In the genomic region with DNA sequence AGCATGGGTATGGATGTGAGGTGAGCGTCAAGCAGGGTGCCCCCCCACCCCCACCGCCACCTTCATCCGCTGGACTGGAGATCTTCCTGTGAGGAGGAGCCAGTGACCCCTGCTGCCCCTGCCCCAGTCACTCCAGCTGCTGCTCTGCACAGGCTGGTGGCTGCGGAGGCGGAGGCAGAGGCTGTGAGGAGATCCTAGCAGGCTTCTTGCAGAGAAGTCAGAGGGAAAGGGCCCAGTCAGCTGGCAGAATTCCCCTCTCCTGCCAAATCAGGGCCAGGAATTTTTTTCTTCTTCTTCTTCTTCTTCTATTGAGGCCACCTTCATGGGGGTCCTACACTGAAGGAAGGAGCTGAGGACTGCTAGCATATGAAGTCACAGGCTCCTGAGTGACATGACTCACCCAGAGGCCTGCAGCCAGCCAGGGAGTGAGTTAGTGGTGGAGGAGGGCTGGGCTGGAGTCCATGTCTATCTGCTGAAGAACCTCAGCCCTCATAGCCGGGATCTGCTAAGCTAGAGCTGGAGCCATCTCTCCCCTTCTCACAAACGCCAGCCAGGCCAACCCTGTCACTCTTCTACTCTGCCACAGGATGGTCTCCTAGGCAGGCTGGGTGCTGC, we compare ENCODE assay signal across 12 mouse cellular contexts. TPM values are rescaled to one million over a fixed set of nuclear protein-coding genes. Genes with fewer than 3 reads are reported as not detected.
A peak's percentile ranks its signal among the peaks of the same experiment; 100 is the strongest.
DNase-seq lines count a peak whose midpoint lies in the region; ATAC-seq and TF ChIP-seq lines count a peak whose summit lies in the region.
"Had no signal": no experiment of that assay in that cellular context is flagged by ENCODE, and none has a peak within 500 bp of the region (broad histone marks: within the 10 kb centered on the region; RNA-seq: fewer than 3 reads in every experiment).

No protein-coding gene starts in this region.

- no peaks in the 10 kb centered on the region for H3K9me3 ChIP-seq in stomach, embryonic 16.5 days (replicated peaks; ENCODE audit: control insufficient read depth, low read length)
- H3K9me3 ChIP-seq in intestine, postnatal 0 days (ENCODE audit: control insufficient read depth): no peaks in the 10 kb centered on the region
- H3K9me3 ChIP-seq: intestine, embryonic 15.5 days; liver, embryonic 13.5 days had no signal

- ATAC-seq in cerebellum, adult (ENCODE audit: insufficient number of reproducible peaks, low FRiP score, low TSS enrichment): no peak
- ATAC-seq in stomach, embryonic 16.5 days (ENCODE audit: insufficient read depth, low FRiP score): no peak
- ATAC-seq in intestine, postnatal 0 days: no peak
- ATAC-seq in megakaryocyte-erythroid progenitor cell, adult 5-6 weeks (replicated peaks; ENCODE audit: low FRiP score, low TSS enrichment, poor library complexity, severe bottlenecking): no peak
- ATAC-seq: CD4-positive, CD25-positive, alpha-beta regulatory T cell, adult 4 months; intestine, embryonic 15.5 days had no signal

- DNase-seq in cerebellum, adult 9-11 months: peak; percentile 39
- DNase-seq in lung, postnatal 10 days: peak; percentile 63
- no peak for DNase-seq in lung, adult 18-20 months
- peak; percentile 55 for DNase-seq in gastrocnemius, postnatal 25 days
- DNase-seq: liver, embryonic 13.5 days had no signal

- no peak overlapping the region for H3K27ac ChIP-seq in stomach, embryonic 16.5 days (ENCODE audit: low read length)
- no peak overlapping the region for H3K27ac ChIP-seq in intestine, postnatal 0 days (ENCODE audit: low read depth, low read length)
- H3K27ac ChIP-seq: intestine, embryonic 15.5 days; liver, embryonic 13.5 days had no signal

- no peaks in the 10 kb centered on the region for H3K36me3 ChIP-seq in stomach, embryonic 16.5 days (ENCODE audit: control insufficient read depth, insufficient read depth, low read length)
- no peaks in the 10 kb centered on the region for H3K36me3 ChIP-seq in intestine, postnatal 0 days (ENCODE audit: control insufficient read depth, insufficient read depth)
- H3K36me3 ChIP-seq: intestine, embryonic 15.5 days; liver, embryonic 13.5 days had no signal

- no peak for TF ChIP-seq CTCF in intestine, postnatal 0 days (IDR thresholded peaks at IDR 0.05; ENCODE audit: low read depth)

- H3K9ac ChIP-seq in stomach, embryonic 16.5 days (ENCODE audit: low read length): 0 out of 2 replicates have a peak overlapping the region, but pooled peaks have one; percentile 38
- H3K9ac ChIP-seq in intestine, postnatal 0 days (ENCODE audit: low read depth, low read length): no peak overlapping the region
- H3K9ac ChIP-seq: intestine, embryonic 15.5 days; liver, embryonic 13.5 days had no signal

- H3K4me1 ChIP-seq in stomach, embryonic 16.5 days (ENCODE audit: control insufficient read depth, insufficient read depth, low read length): no peaks in the 10 kb centered on the region; the same call in 1 of the 2 replicates
- H3K4me1 ChIP-seq in intestine, postnatal 0 days (replicated peaks; ENCODE audit: control insufficient read depth, insufficient read depth, low read length): no peaks in the 10 kb centered on the region
- H3K4me1 ChIP-seq: intestine, embryonic 15.5 days; liver, embryonic 13.5 days had no signal

- 52% methylated on average over 7 of the region's 7 CpGs for WGBS in stomach, embryonic 16.5 days
- 69% methylated on average over 7 of the region's 7 CpGs for WGBS in intestine, postnatal 0 days

- no peaks in the 10 kb centered on the region for H3K27me3 ChIP-seq in stomach, embryonic 16.5 days (ENCODE audit: control insufficient read depth, insufficient read depth, low read length)
- H3K27me3 ChIP-seq in intestine, postnatal 0 days (replicated peaks; ENCODE audit: control insufficient read depth, insufficient read depth, low read length): no peaks in the 10 kb centered on the region; the same call in 1 of the 2 replicates
- H3K27me3 ChIP-seq: intestine, embryonic 15.5 days had no signal

- H3K4me2 ChIP-seq in stomach, embryonic 16.5 days (ENCODE audit: low read depth, low read length): no peak overlapping the region
- no peak overlapping the region for H3K4me2 ChIP-seq in intestine, postnatal 0 days (replicated peaks; ENCODE audit: low read depth)
- H3K4me2 ChIP-seq: intestine, embryonic 15.5 days; liver, embryonic 13.5 days had no signal

- H3K4me3 ChIP-seq in stomach, embryonic 16.5 days (replicated peaks; ENCODE audit: low read length): no peak overlapping the region
- no peak overlapping the region for H3K4me3 ChIP-seq in intestine, postnatal 0 days (ENCODE audit: low read depth, low read length)
- H3K4me3 ChIP-seq: erythroblast, embryonic 14.5 days; intestine, embryonic 15.5 days; liver, embryonic 13.5 days had no signal

RNA-seq across cellular contexts. Expression of gene Pef1, which starts 17.9 kb away (rescaled TPM):
- 10 to 100 TPM; 28.9 to 30.5 TPM for total RNA-seq in gastrocnemius, postnatal 25 days (2021)
- 63.5 and 72.7 TPM in 2 replicates for polyA plus RNA-seq in stomach, embryonic 16.5 days (2015; fragmentation: Nextera tagmentation; extraction: Ambion mirVana)
- polyA plus RNA-seq in intestine, postnatal 0 days (2015; fragmentation: Nextera tagmentation; extraction: Ambion mirVana): 72.7 and 73.4 TPM in 2 replicates
- 27.0 and 57.4 TPM in 2 replicates for total RNA-seq in megakaryocyte-erythroid progenitor cell, adult 5-6 weeks (2014; fragmentation: Nextera tagmentation)
- total RNA-seq in megakaryocyte-erythroid progenitor cell, adult 5-6 weeks (2017): 8.8 and 15.2 TPM in 2 replicates

RNA-seq across cellular contexts. Expression of gene Col16a1, which starts 36.8 kb away (rescaled TPM):
- total RNA-seq in gastrocnemius, postnatal 25 days (2021): 10 to 100 TPM in 1 of 2 experiments, 1 to 10 TPM in 1; 8.6 to 15.5 TPM
- polyA plus RNA-seq in stomach, embryonic 16.5 days (2015; fragmentation: Nextera tagmentation; extraction: Ambion mirVana): 55.6 and 75.1 TPM in 2 replicates
- polyA plus RNA-seq in intestine, postnatal 0 days (2015; fragmentation: Nextera tagmentation; extraction: Ambion mirVana): 23.1 and 25.6 TPM in 2 replicates
- total RNA-seq in megakaryocyte-erythroid progenitor cell, adult 5-6 weeks (2014; fragmentation: Nextera tagmentation): 7.1 TPM in 1 of 2 replicates, not detected in the other
- 0.52 and 9.1 TPM in 2 replicates for total RNA-seq in megakaryocyte-erythroid progenitor cell, adult 5-6 weeks (2017)
- polyA plus RNA-seq: CD4-positive, CD25-positive, alpha-beta regulatory T cell, adult 4 months; erythroblast, embryonic 14.5 days had no signal

RNA-seq across cellular contexts. Expression of gene Hcrtr1, which starts 54.7 kb away (rescaled TPM):
- total RNA-seq in gastrocnemius, postnatal 25 days (2021): not detected
- 0.29 and 0.49 TPM in 2 replicates for polyA plus RNA-seq in stomach, embryonic 16.5 days (2015; fragmentation: Nextera tagmentation; extraction: Ambion mirVana)
- 0.81 and 0.91 TPM in 2 replicates for polyA plus RNA-seq in intestine, postnatal 0 days (2015; fragmentation: Nextera tagmentation; extraction: Ambion mirVana)
- not detected in 2 replicates for total RNA-seq in megakaryocyte-erythroid progenitor cell, adult 5-6 weeks (2014; fragmentation: Nextera tagmentation)
- total RNA-seq in megakaryocyte-erythroid progenitor cell, adult 5-6 weeks (2017): not detected in 2 replicates
- polyA plus RNA-seq: CD4-positive, CD25-positive, alpha-beta regulatory T cell, adult 4 months; erythroblast, embryonic 14.5 days had no signal

Comparison
In these comparisons a context has a peak if more than half of its experiments do, and no peak if none do; other contexts are left out.
1. DNase-seq: peak in cerebellum, adult 9-11 months (single experiment), lung, postnatal 10 days (single experiment) and gastrocnemius, postnatal 25 days (single experiment); none in lung, adult 18-20 months (0 of 2).